Mouse (Mus musculus) CD8-positive naive resting alpha-beta T cell, adult 2 months (primary cell): ENCODE results near the gene Nfx1.

Source experiments
- DNase-seq, 2 experiments: peaks; one replicate each; pipeline ENCODE4 v3.0.0; 2022; ENCODE audit warnings: low read depth in 2 of 2, low spot score in 2 of 2

Gene Nfx1

GRCm38 (mm10) chr4:41046254-41046795 is 75.6 kb downstream of the Nfx1 start:
- no peak for DNase-seq

GRCm38 (mm10) chr4:41047524-41048271 is 77.0 kb downstream of the Nfx1 start, which contains the start of gene Aqp7:
TSS of gene Aqp7 (minus strand) at chr4:41048139.
- DNase-seq, result no peak

- DNase-seq, result no peak
Measured at GRCm38 (mm10) chr4:41048926-41049325, 78.2 kb downstream of the Nfx1 start.

GRCm38 (mm10) chr4:41050726-41051675 is 80.3 kb downstream of the Nfx1 start:
- peak; percentile 68 to 79 for DNase-seq

- DNase-seq, result no peak
Measured at GRCm38 (mm10) chr4:41051781-41052180, 81.1 kb downstream of the Nfx1 start.

GRCm38 (mm10) chr4:41055111-41055510 is 84.4 kb downstream of the Nfx1 start:
- no peak for DNase-seq

- no peak for DNase-seq
Measured at GRCm38 (mm10) chr4:41056253-41056652, 85.5 kb downstream of the Nfx1 start.

GRCm38 (mm10) chr4:41056742-41057332 is 86.1 kb downstream of the Nfx1 start:
- no peak for DNase-seq

- no peak for DNase-seq
Measured at GRCm38 (mm10) chr4:41057361-41057760, 86.7 kb downstream of the Nfx1 start.

GRCm38 (mm10) chr4:41063351-41063750 is 92.6 kb downstream of the Nfx1 start:
- DNase-seq, result no peak

GRCm38 (mm10) chr4:41063894-41064673 is 93.4 kb downstream of the Nfx1 start:
- DNase-seq, result peak; percentile 24 to 38

GRCm38 (mm10) chr4:41065196-41065595 is 94.5 kb downstream of the Nfx1 start:
- no peak for DNase-seq

GRCm38 (mm10) chr4:41071500-41072429 is 101.1 kb downstream of the Nfx1 start:
- no peak for DNase-seq

GRCm38 (mm10) chr4:41073008-41073817 is 102.5 kb downstream of the Nfx1 start:
- DNase-seq, result no peak

- DNase-seq, result no peak
Measured at GRCm38 (mm10) chr4:41074461-41074860, 103.8 kb downstream of the Nfx1 start.
